Mouse (Mus musculus) forebrain, postnatal 0 days (tissue): ENCODE data around the gene Zfp750. TPM values are rescaled to one million over a fixed set of nuclear protein-coding genes. Genes with fewer than 3 reads are reported as not detected.

Source experiments
- ATAC-seq: fragments of 200-750 bp; cut with Nextera tagmentation; 2 replicates; pipeline ENCODE4 v1.8.0; 2017; ENCODE audit warnings: mild to moderate bottlenecking, moderate library complexity
- DNase-seq: peaks from one replicate; pipeline ENCODE4 v3.0.0-alpha.2; 2015
- H3K27ac ChIP-seq: fragments of 300-500 bp; sonication (generic); 2 replicates; pipeline ENCODE4 v1.5.1; 2014; ENCODE audit warnings: low read depth, mild to moderate bottlenecking, antibody characterized with exemption, low read length, moderate library complexity, mixed read lengths
- H3K27me3 ChIP-seq: fragments of 300-500 bp; sonication (generic); 2 replicates; pipeline ENCODE4 v1.6.1; 2014; ENCODE audit warnings: mild to moderate bottlenecking, low read length, mixed read lengths; ENCODE audit not compliant: insufficient read depth
- H3K36me3 ChIP-seq: fragments of 300-500 bp; sonication (generic); 2 replicates; pipeline ENCODE4 v1.6.1; 2014; ENCODE audit warnings: mild to moderate bottlenecking, moderate library complexity; ENCODE audit not compliant: insufficient read depth
- H3K4me1 ChIP-seq: fragments of 300-500 bp; sonication (generic); 2 replicates; pipeline ENCODE4 v1.6.1; 2014; ENCODE audit warnings: antibody characterized with exemption; ENCODE audit not compliant: insufficient read depth
- H3K4me2 ChIP-seq: fragments of 300-500 bp; sonication (generic); 2 replicates; pipeline ENCODE4 v1.6.1; 2014; ENCODE audit warnings: low read depth, mild to moderate bottlenecking, moderate library complexity
- H3K4me3 ChIP-seq: fragments of 300-500 bp; sonication (generic); 2 replicates; pipeline ENCODE4 v1.5.1; 2014; ENCODE audit warnings: low read depth, low read length, mixed read lengths
- H3K9ac ChIP-seq: fragments of 300-500 bp; sonication (generic); 2 replicates; pipeline ENCODE4 v1.6.1; 2014; ENCODE audit warnings: mild to moderate bottlenecking
- H3K9me3 ChIP-seq: fragments of 300-500 bp; sonication (generic); 2 replicates; pipeline ENCODE4 v1.6.1; 2016; ENCODE audit warnings: low read length
- CTCF ChIP-seq: sonication (generic); IDR thresholded peaks from 2 replicates; pipeline ENCODE4 v1.5.1; 2016; ENCODE audit warnings: antibody characterized with exemption, control low read depth, low read depth
- WGBS: fragments of 180-500 bp; shearing (Covaris S2); extraction: QIAGEN DNeasy Blood & Tissue Kit; methylation state at CpG from one replicate; pipeline ENCODE4 v1.1.7; 2014; 5-methylcytosine and 5-hydroxymethylcytosine counted together
- polyA plus RNA-seq: library from polyadenylated mRNA; unstranded; fragments of >200 nt; fragmentation: Nextera tagmentation; extraction: Ambion mirVana; gene quantifications from 2 replicates; pipeline ENCODE4 v1.2.1, GENCODE M21; 2015
- total RNA-seq: library from RNA; depleted of rRNA; stranded (reverse); fragments of >200 nt; gene quantifications from 2 replicates; pipeline ENCODE4 v1.2.3, GENCODE M21; 2014

The Zfp750 gene
- total and polyA plus RNA-seq, 2 experiments from 2014 or later: 0.14 to 0.18 TPM

- no peak for TF ChIP-seq CTCF
- WGBS: 88% methylated on average over 4 of the region's 4 CpGs
- DNase-seq (no peak), ATAC-seq (no peak)
- Histone ChIP-seq H3K4me1 (no peaks in the 10 kb centered on the region; the same call in 1 of the 2 replicates), H3K9ac (no peak overlapping the region), H3K9me3 (no peaks in the 10 kb centered on the region), H3K27ac (no peak overlapping the region), H3K27me3 (no peaks in the 10 kb centered on the region), H3K36me3 (peaks cover 14% of the 10 kb centered on the region), H3K4me2 (no peak overlapping the region), H3K4me3 (no peak overlapping the region)
Observed at GRCm38 (mm10) chr11:121508478-121508877, 10.7 kb downstream of the Zfp750 start.

- no peak overlapping the region for H3K27ac ChIP-seq
- no peak overlapping the region for H3K4me2 ChIP-seq
- ATAC-seq: no peak
- H3K9me3 ChIP-seq: no peaks in the 10 kb centered on the region
- no peak for TF ChIP-seq CTCF
- DNase-seq: no peak
- H3K4me3 ChIP-seq: no peak overlapping the region
- H3K36me3 ChIP-seq: peaks cover 43% of the 10 kb centered on the region
- H3K27me3 ChIP-seq: no peaks in the 10 kb centered on the region
- H3K9ac ChIP-seq: no peak overlapping the region
- WGBS: 58% methylated on average over 4 of the region's 4 CpGs
- no peaks in the 10 kb centered on the region for H3K4me1 ChIP-seq
Observed at GRCm38 (mm10) chr11:121502000-121502860, 16.9 kb downstream of the Zfp750 start.

- H3K4me3 ChIP-seq: no peak overlapping the region
- no peak for ATAC-seq
- no peak overlapping the region for H3K27ac ChIP-seq
- H3K36me3 ChIP-seq: peaks cover 48% of the 10 kb centered on the region
- no peaks in the 10 kb centered on the region for H3K27me3 ChIP-seq
- no peak for TF ChIP-seq CTCF
- WGBS: 95% methylated on average over 4 of the region's 4 CpGs
- H3K4me2 ChIP-seq: no peak overlapping the region
- DNase-seq: no peak
- no peak overlapping the region for H3K9ac ChIP-seq
- no peaks in the 10 kb centered on the region for H3K9me3 ChIP-seq
- no peaks in the 10 kb centered on the region for H3K4me1 ChIP-seq
Observed at GRCm38 (mm10) chr11:121501525-121501924, 17.6 kb downstream of the Zfp750 start.

- no peak for TF ChIP-seq CTCF
- peaks cover 49% of the 10 kb centered on the region for H3K36me3 ChIP-seq
- H3K4me2 ChIP-seq: no peak overlapping the region
Observed at GRCm38 (mm10) chr11:121500595-121500994, 18.5 kb downstream of the Zfp750 start.

GRCm38 (mm10) chr11:121490651-121491050, 28.5 kb downstream of the Zfp750 start:
- Histone ChIP-seq H3K9ac (no peak overlapping the region), H3K27ac (no peak overlapping the region), H3K4me1 (no peaks in the 10 kb centered on the region), H3K4me3 (no peak overlapping the region), H3K4me2 (no peak overlapping the region), H3K27me3 (no peaks in the 10 kb centered on the region), H3K9me3 (no peaks in the 10 kb centered on the region), H3K36me3 (peaks cover 16% of the 10 kb centered on the region)
- ATAC-seq (no peak), DNase-seq (no peak)
- no peak for TF ChIP-seq CTCF

More at GRCm38 (mm10) chr11:121500595-121500994, 18.5 kb downstream of the Zfp750 start:
- H3K9ac ChIP-seq: no peak overlapping the region
- no peaks in the 10 kb centered on the region for H3K4me1 ChIP-seq
- H3K4me3 ChIP-seq: no peak overlapping the region
- H3K27ac ChIP-seq: no peak overlapping the region
- H3K9me3 ChIP-seq: no peaks in the 10 kb centered on the region
- H3K27me3 ChIP-seq: no peaks in the 10 kb centered on the region
- DNase-seq: no peak
- ATAC-seq: no peak

GRCm38 (mm10) chr11:121485882-121486281, 33.3 kb downstream of the Zfp750 start:
- H3K36me3 ChIP-seq: peaks cover 28% of the 10 kb centered on the region
- H3K27ac ChIP-seq: no peak overlapping the region
- DNase-seq (no peak), ATAC-seq (no peak)
- no peak overlapping the region for H3K9ac ChIP-seq
- no peak overlapping the region for H3K4me2 ChIP-seq
- no peaks in the 10 kb centered on the region for H3K4me1 ChIP-seq
- H3K27me3 ChIP-seq: no peaks in the 10 kb centered on the region
- 86% methylated on average over 9 of the region's 9 CpGs for WGBS
- H3K4me3 ChIP-seq: no peak overlapping the region
- no peaks in the 10 kb centered on the region for H3K9me3 ChIP-seq
- no peak for TF ChIP-seq CTCF

- Histone ChIP-seq H3K4me3 (no peak overlapping the region), H3K36me3 (peaks cover 51% of the 10 kb centered on the region), H3K27ac (no peak overlapping the region), H3K27me3 (no peaks in the 10 kb centered on the region), H3K9me3 (no peaks in the 10 kb centered on the region), H3K9ac (no peak overlapping the region), H3K4me2 (no peak overlapping the region), H3K4me1 (no peaks in the 10 kb centered on the region)
- 94% methylated on average over 2 of the region's 2 CpGs for WGBS
- no peak for ATAC-seq
- no peak for TF ChIP-seq CTCF
- DNase-seq: no peak
Observed at GRCm38 (mm10) chr11:121481129-121481528, 38.0 kb downstream of the Zfp750 start.
